Mouse (Mus musculus) heart, embryonic 10.5 days (tissue): ENCODE measurements around the gene Sel1l3. TPM values are rescaled to one million over a fixed set of nuclear protein-coding genes. Genes with fewer than 3 reads are reported as not detected.

Source experiments
- DNase-seq: peaks from one replicate; pipeline ENCODE4 v3.0.0-alpha.2; 2017; ENCODE audit warnings: low spot score
- H3K27ac ChIP-seq: fragments of 300-500 bp; sonication (generic); 2 replicates; pipeline ENCODE4 v1.5.1; 2016; ENCODE audit warnings: mild to moderate bottlenecking
- H3K27me3 ChIP-seq: fragments of 300-500 bp; sonication (generic); 2 replicates; pipeline ENCODE4 v1.6.1; 2016; ENCODE audit warnings: mild to moderate bottlenecking; ENCODE audit not compliant: poor library complexity, insufficient read depth, severe bottlenecking
- H3K36me3 ChIP-seq: fragments of 300-500 bp; sonication (generic); 2 replicates; pipeline ENCODE4 v1.6.1; 2016; ENCODE audit warnings: mild to moderate bottlenecking, moderate library complexity
- H3K4me1 ChIP-seq: fragments of 300-500 bp; sonication (generic); 2 replicates; pipeline ENCODE4 v1.6.1; 2016; ENCODE audit warnings: mild to moderate bottlenecking
- H3K4me3 ChIP-seq: fragments of 300-500 bp; sonication (generic); 2 replicates; pipeline ENCODE4 v1.5.1; 2016; ENCODE audit warnings: mild to moderate bottlenecking, moderate library complexity
- H3K9me3 ChIP-seq: fragments of 300-500 bp; sonication (generic); 2 replicates; pipeline ENCODE4 v1.6.1; 2016; ENCODE audit warnings: mild to moderate bottlenecking, moderate library complexity
- WGBS: fragments of 180-500 bp; shearing (Covaris S2); methylation state at CpG from one replicate; pipeline ENCODE4 v1.1.7; 2016; 5-methylcytosine and 5-hydroxymethylcytosine counted together
- polyA plus RNA-seq: library from polyadenylated mRNA; unstranded; fragments of >200 nt; fragmentation: Nextera tagmentation; extraction: Ambion mirVana; gene quantifications from 2 replicates; pipeline ENCODE4 v1.2.1, GENCODE M21; 2016

Sel1l3 gene
- 1.7 and 1.9 TPM in 2 replicates for polyA plus RNA-seq

- H3K27ac ChIP-seq, result peak within 1 kb of the TSS; percentile 83
- peaks cover 40% of the 10 kb centered on the region for H3K4me1 ChIP-seq
- WGBS, result 3% methylated on average over 25 of the region's 29 CpGs
- H3K9me3 ChIP-seq, result no peaks in the 10 kb centered on the region
- no peaks in the 10 kb centered on the region for H3K36me3 ChIP-seq
- H3K4me3 ChIP-seq, result peak within 1 kb of the TSS; percentile 78
- H3K27me3 ChIP-seq, result peaks cover 68% of the 10 kb centered on the region
- no peak for DNase-seq
Measured at GRCm38 (mm10) chr5:53213711-53214352, at the start of gene Sel1l3. Sel1l3 (minus strand) TSS chr5:53213927.

DNA sequence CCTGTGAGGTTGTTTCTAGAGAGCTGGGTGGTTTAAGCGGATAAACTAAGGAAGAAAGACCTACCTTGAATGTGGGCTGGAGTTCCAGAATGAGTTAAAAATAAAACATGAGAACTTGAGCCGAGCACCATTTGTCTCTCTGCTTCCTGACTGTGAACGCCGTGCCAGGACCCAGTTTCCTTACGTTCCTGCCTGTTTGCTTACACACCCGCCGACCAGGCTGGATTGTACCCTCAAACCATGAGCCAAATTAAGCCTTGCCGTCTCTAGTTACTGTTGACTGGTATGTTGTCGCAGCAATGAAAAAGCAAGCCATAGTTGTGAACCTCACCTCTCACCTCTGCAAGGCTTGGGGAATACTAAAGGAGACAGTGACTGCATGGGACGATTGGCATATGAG is 48.3 kb upstream of the Sel1l3 start:
- Histone ChIP-seq H3K36me3 (no peaks in the 10 kb centered on the region), H3K9me3 (no peaks in the 10 kb centered on the region), H3K4me1 (peaks cover 29% of the 10 kb centered on the region), H3K4me3 (no peak overlapping the region), H3K27me3 (peaks cover 21% of the 10 kb centered on the region; the same call in 1 of the 2 replicates), H3K27ac (no peak overlapping the region)
- WGBS, result 78% methylated on average over 10 of the region's 10 CpGs
- DNase-seq, result no peak

DNA sequence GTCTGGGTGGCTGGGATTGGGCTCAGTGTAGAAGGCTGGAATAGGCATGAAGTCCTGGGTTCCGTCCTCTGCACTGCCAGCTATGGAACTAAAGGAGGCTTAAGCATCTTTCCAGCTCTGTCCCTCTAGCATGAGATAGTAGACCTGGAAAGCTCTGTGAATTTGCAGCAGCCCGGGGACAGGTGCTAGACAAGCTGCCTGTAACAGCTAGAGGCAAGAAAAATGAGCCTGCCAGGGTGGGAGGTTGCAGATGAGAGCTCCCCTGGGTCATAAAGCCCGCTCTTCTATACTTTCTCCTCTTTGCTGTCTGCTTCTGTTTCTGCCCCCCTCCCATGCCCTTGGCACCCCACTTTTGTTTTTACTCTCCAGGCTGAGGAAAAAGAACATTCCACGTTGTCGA is 46.2 kb upstream of the Sel1l3 start:
- no peak for DNase-seq
- H3K4me1 ChIP-seq, result peaks cover 30% of the 10 kb centered on the region
- no peaks in the 10 kb centered on the region for H3K9me3 ChIP-seq
- peaks cover 23% of the 10 kb centered on the region; the same call in 1 of the 2 replicates for H3K27me3 ChIP-seq
- H3K4me3 ChIP-seq, result no peak overlapping the region
- H3K27ac ChIP-seq, result no peak overlapping the region
- WGBS, result 53% methylated on average over 5 of the region's 5 CpGs
- H3K36me3 ChIP-seq, result no peaks in the 10 kb centered on the region

- Histone ChIP-seq H3K27ac (peak overlapping the region; percentile 87), H3K4me1 (peaks cover 33% of the 10 kb centered on the region)
- peak; percentile 82 for DNase-seq
Measured at GRCm38 (mm10) chr5:53258038-53258786, 44.5 kb upstream of the Sel1l3 start.

DNA sequence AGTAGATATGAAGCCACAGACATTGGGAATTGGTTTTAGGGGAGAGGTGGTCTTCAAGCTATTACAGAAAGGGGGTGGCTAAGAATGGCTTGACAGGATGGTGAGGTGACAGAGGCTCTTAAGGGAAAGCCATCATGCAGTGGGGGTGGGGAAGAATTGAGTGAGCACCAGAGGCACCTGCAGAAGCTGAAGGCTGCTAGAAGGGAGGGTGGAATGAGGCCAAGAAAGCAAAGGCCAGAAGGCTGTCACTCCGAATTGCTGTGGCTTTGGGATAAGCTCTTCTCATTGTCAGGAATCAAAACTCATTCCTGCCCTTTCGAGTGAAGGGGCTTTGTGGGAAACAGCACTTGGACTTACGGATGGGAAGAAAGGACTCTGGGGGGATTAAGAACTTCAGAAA is 41.1 kb upstream of the Sel1l3 start:
- H3K27me3 ChIP-seq, result peaks cover 22% of the 10 kb centered on the region; the same call in 1 of the 2 replicates
- H3K4me1 ChIP-seq, result peaks cover 48% of the 10 kb centered on the region
- 64% methylated on average over 3 of the region's 3 CpGs for WGBS
- no peak overlapping the region for H3K4me3 ChIP-seq
- no peaks in the 10 kb centered on the region for H3K36me3 ChIP-seq
- no peak for DNase-seq
- no peak overlapping the region for H3K27ac ChIP-seq
- no peaks in the 10 kb centered on the region for H3K9me3 ChIP-seq

More at GRCm38 (mm10) chr5:53258038-53258786, 44.5 kb upstream of the Sel1l3 start:
- Histone ChIP-seq H3K4me3 (peak overlapping the region; percentile 60), H3K9me3 (no peaks in the 10 kb centered on the region), H3K27me3 (peaks cover 25% of the 10 kb centered on the region; the same call in 1 of the 2 replicates), H3K36me3 (no peaks in the 10 kb centered on the region)
- whole genome bisulfite sequencing, result 3% methylated on average over 29 of the region's 29 CpGs

GRCm38 (mm10) chr5:53254154-53254553 is 40.4 kb upstream of the Sel1l3 start:
- Histone ChIP-seq H3K27me3 (peaks cover 17% of the 10 kb centered on the region; the same call in 1 of the 2 replicates), H3K4me3 (no peak overlapping the region)
- WGBS, result 84% methylated on average over 5 of the region's 5 CpGs

DNA sequence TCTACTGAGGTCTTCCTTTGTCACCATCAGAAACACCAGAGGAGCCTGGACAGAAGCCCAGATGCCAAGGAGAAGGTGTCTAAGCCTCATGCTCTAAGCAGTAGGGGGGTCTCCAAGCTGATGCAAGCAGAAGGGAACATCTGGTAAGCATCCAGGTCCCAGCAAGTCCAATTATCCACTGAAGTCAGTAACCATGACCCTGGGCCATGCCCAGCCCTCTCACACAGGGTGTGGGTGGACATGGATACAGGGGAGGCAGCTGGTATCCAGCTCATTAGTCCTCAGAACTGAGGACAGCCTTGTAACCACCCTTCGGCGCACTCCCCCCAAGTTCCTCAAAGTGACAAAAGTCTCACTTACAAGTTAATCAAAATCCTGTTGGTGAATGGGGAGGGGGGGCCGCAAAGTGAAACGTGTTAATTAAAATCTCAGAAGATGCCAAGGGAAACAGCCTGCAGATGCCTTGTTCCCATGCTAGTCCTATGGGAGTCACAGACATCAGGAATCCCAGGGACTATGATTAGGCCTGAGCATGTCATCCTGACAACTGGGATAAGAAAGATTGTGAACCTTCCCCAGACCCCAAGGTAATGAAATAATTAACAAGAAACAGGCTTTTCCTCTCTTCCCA is 35.8 kb upstream of the Sel1l3 start:
- H3K9me3 ChIP-seq, result no peaks in the 10 kb centered on the region
- H3K27me3 ChIP-seq, result 0 out of 2 replicates have a peak, but pooled peaks cover 7% of the 10 kb centered on the region
- H3K36me3 ChIP-seq, result no peaks in the 10 kb centered on the region
- no peak overlapping the region for H3K27ac ChIP-seq
- peaks cover 23% of the 10 kb centered on the region for H3K4me1 ChIP-seq
- WGBS, result 57% methylated on average over 4 of the region's 4 CpGs
- H3K4me3 ChIP-seq, result no peak overlapping the region
- no peak for DNase-seq

More at GRCm38 (mm10) chr5:53254154-53254553, 40.4 kb upstream of the Sel1l3 start:
- Histone ChIP-seq H3K4me1 (peaks cover 47% of the 10 kb centered on the region), H3K9me3 (no peaks in the 10 kb centered on the region), H3K27ac (no peak overlapping the region), H3K36me3 (no peaks in the 10 kb centered on the region)
- DNase-seq, result no peak

DNA sequence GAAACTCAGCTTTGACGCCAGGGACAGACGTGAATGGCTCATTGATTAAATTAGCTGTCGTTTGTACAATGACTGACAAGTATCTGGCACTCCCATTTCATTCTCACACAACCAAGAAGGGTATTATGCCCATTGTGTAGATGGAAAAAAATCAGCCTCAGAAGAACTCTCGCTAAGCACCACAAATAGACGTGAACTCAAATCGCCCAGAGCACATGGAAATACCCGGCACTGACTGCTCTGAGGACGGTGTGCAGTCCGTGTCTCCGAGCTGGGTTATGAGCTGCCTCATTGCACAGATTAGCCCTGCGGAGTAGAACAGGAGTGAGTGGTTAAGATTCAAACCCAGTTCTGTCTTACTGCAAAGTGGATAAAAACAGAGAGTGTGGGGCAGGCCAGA is 34.8 kb upstream of the Sel1l3 start:
- Histone ChIP-seq H3K36me3 (no peaks in the 10 kb centered on the region), H3K4me3 (no peak overlapping the region), H3K4me1 (peaks cover 20% of the 10 kb centered on the region), H3K27ac (no peak overlapping the region), H3K27me3 (0 out of 2 replicates have a peak, but pooled peaks cover 7% of the 10 kb centered on the region), H3K9me3 (no peaks in the 10 kb centered on the region)
- DNase-seq, result no peak
- 80% methylated on average over 11 of the region's 11 CpGs for WGBS

GRCm38 (mm10) chr5:53243933-53244332 is 30.2 kb upstream of the Sel1l3 start:
- no peaks in the 10 kb centered on the region for H3K9me3 ChIP-seq
- H3K36me3 ChIP-seq, result no peaks in the 10 kb centered on the region
- 0 out of 2 replicates have a peak, but pooled peaks cover 7% of the 10 kb centered on the region for H3K27me3 ChIP-seq
- no peak overlapping the region for H3K4me3 ChIP-seq
- H3K27ac ChIP-seq, result no peak overlapping the region
- H3K4me1 ChIP-seq, result peaks cover 24% of the 10 kb centered on the region
- 76% methylated on average over 10 of the region's 10 CpGs for WGBS
- no peak for DNase-seq

GRCm38 (mm10) chr5:53242865-53243499 is 29.3 kb upstream of the Sel1l3 start:
- 82% methylated on average over 7 of the region's 7 CpGs for WGBS
- 0 out of 2 replicates have a peak, but pooled peaks cover 7% of the 10 kb centered on the region for H3K27me3 ChIP-seq
- no peak overlapping the region for H3K4me3 ChIP-seq
- H3K9me3 ChIP-seq, result no peaks in the 10 kb centered on the region
- no peak overlapping the region for H3K27ac ChIP-seq
- peaks cover 24% of the 10 kb centered on the region for H3K4me1 ChIP-seq
- DNase-seq, result no peak
- H3K36me3 ChIP-seq, result no peaks in the 10 kb centered on the region

DNA sequence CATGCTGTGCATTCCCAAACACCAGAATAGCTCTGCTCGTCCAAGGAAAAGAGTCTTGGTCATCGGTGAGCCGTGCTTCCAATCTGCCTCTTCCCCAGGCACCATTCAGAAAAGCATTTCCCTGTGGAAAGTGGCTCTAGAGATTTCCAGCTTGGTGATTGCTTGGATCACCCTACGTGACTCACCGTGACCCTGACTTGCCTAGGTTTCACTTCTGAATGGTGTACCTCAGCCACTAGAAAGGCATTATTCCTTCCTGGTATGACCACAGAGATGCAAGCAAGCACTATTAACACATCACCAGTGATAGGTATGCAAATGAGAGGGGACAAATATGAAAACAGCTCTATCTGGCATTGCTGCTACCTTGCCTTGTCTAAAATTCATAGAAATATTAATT is 28.2 kb upstream of the Sel1l3 start:
- 71% methylated on average over 5 of the region's 5 CpGs for WGBS
- DNase-seq, result no peak
- H3K27ac ChIP-seq, result no peak overlapping the region

GRCm38 (mm10) chr5:53241109-53241508 is 27.4 kb upstream of the Sel1l3 start:
- no peaks in the 10 kb centered on the region for H3K36me3 ChIP-seq
- H3K4me1 ChIP-seq, result peaks cover 35% of the 10 kb centered on the region
- 50% methylated on average over 2 of the region's 2 CpGs for WGBS
- 0 out of 2 replicates have a peak, but pooled peaks cover 4% of the 10 kb centered on the region for H3K27me3 ChIP-seq
- no peak overlapping the region for H3K4me3 ChIP-seq
- no peak for DNase-seq
- no peaks in the 10 kb centered on the region for H3K9me3 ChIP-seq
- no peak overlapping the region for H3K27ac ChIP-seq

More for the DNA sequence above, 28.2 kb upstream of the Sel1l3 start:
- peaks cover 28% of the 10 kb centered on the region for H3K4me1 ChIP-seq
- 0 out of 2 replicates have a peak, but pooled peaks cover 4% of the 10 kb centered on the region for H3K27me3 ChIP-seq
- no peaks in the 10 kb centered on the region for H3K36me3 ChIP-seq
- no peak overlapping the region for H3K4me3 ChIP-seq
- no peaks in the 10 kb centered on the region for H3K9me3 ChIP-seq
